Mouse (Mus musculus) hindbrain, embryonic 15.5 days (tissue): ENCODE data around the gene Ankdd1b. TPM values are rescaled to one million over a fixed set of nuclear protein-coding genes. Genes with fewer than 3 reads are reported as not detected.

Experiments used
- ATAC-seq: fragments of 200-750 bp; cut with Nextera tagmentation; 2 replicates; pipeline ENCODE4 v1.8.0; 2017; ENCODE audit warnings: low read depth, moderate number of reproducible peaks, moderate TSS enrichment; ENCODE audit not compliant: low FRiP score
- H3K27ac ChIP-seq: fragments of 300-500 bp; sonication (generic); replicated peaks from 2 replicates; pipeline ENCODE4 v1.5.1; 2015; ENCODE audit warnings: mild to moderate bottlenecking, inconsistent platforms
- H3K27me3 ChIP-seq: fragments of 300-500 bp; sonication (generic); 2 replicates; pipeline ENCODE4 v1.6.1; 2015; ENCODE audit warnings: control low read depth, inconsistent platforms
- H3K36me3 ChIP-seq: fragments of 300-500 bp; sonication (generic); 2 replicates; pipeline ENCODE4 v1.6.1; 2015; ENCODE audit warnings: control low read depth, inconsistent platforms
- H3K4me1 ChIP-seq: fragments of 300-500 bp; sonication (generic); replicated peaks from 2 replicates; pipeline ENCODE4 v1.6.1; 2015; ENCODE audit warnings: control low read depth, inconsistent platforms
- H3K4me2 ChIP-seq: fragments of 300-500 bp; sonication (generic); 2 replicates; pipeline ENCODE4 v1.6.1; 2015; ENCODE audit warnings: moderate library complexity, mild to moderate bottlenecking, inconsistent platforms
- H3K4me3 ChIP-seq: fragments of 300-500 bp; sonication (generic); 2 replicates; pipeline ENCODE4 v1.5.1; 2015; ENCODE audit warnings: mild to moderate bottlenecking, inconsistent platforms
- H3K9ac ChIP-seq: fragments of 300-500 bp; sonication (generic); 2 replicates; pipeline ENCODE4 v1.6.1; 2015; ENCODE audit warnings: inconsistent platforms
- H3K9me3 ChIP-seq: fragments of 300-500 bp; sonication (generic); 2 replicates; pipeline ENCODE4 v1.6.1; 2016; ENCODE audit warnings: control low read depth, inconsistent platforms
- WGBS: fragments of 180-500 bp; shearing (Covaris S2); methylation state at CpG from one replicate; pipeline ENCODE4 v1.1.7; 2015; 5-methylcytosine and 5-hydroxymethylcytosine counted together
- polyA plus RNA-seq: library from polyadenylated mRNA; unstranded; fragments of >200 nt; fragmentation: Nextera tagmentation; extraction: Ambion mirVana; gene quantifications from 2 replicates; pipeline ENCODE4 v1.2.1, GENCODE M21; 2015

Gene Ankdd1b
- polyA plus RNA-seq, 1 experiment from 2014 or later, result not detected

DNA sequence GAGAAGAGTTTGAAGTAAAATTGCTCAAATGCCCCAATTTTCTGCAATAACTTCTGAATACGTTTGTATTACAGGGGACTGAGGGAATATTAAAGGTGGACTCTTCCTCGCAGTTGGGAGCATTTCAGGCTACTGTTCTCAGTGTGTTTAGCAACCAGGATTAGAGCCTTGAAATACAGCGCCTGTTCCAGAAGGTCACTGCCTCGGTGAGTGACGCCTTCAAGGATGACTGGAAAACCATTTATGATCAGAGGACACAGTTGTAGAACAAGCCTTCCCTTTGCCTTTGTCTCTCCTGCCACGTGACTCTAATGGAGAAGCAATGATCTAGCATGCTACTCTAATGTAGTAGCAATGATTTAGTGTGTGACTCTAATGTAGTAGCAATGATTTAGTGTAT, 17.0 kb upstream of the Ankdd1b start:
- no peaks in the 10 kb centered on the region for H3K4me1 ChIP-seq
- no peak overlapping the region for H3K9ac ChIP-seq
- 93% methylated on average over 6 of the region's 6 CpGs for WGBS
- H3K27me3 ChIP-seq, result no peaks in the 10 kb centered on the region
- no peak overlapping the region for H3K4me2 ChIP-seq
- no peak overlapping the region for H3K4me3 ChIP-seq
- H3K27ac ChIP-seq, result no peak overlapping the region
- no peak for ATAC-seq
- peaks cover 19% of the 10 kb centered on the region for H3K36me3 ChIP-seq
- no peaks in the 10 kb centered on the region for H3K9me3 ChIP-seq

DNA sequence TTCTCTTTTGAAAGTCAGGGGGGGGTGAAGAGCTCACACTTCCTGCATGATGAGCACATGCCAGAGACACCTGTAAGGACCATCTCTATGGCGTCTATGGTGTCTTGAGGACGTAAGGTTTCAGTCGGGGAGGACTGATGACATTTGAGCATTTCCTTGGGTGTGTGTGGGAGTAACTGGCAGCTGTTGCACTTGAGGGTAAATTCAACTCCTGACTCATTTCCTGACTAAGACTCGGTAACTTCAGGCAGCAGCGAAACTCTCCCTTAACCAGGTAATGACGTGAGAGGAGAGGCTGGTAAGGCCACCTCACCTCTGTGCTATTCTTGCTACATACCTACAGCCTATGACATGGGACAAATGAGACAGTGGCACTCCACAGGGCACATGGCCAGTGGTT, 16.2 kb upstream of the Ankdd1b start:
- Histone ChIP-seq H3K27me3 (no peaks in the 10 kb centered on the region), H3K4me2 (no peak overlapping the region), H3K36me3 (peaks cover 19% of the 10 kb centered on the region), H3K4me3 (no peak overlapping the region), H3K9me3 (no peaks in the 10 kb centered on the region), H3K4me1 (no peaks in the 10 kb centered on the region), H3K9ac (no peak overlapping the region), H3K27ac (no peak overlapping the region)
- WGBS, result 94% methylated on average over 6 of the region's 6 CpGs
- no peak for ATAC-seq

DNA sequence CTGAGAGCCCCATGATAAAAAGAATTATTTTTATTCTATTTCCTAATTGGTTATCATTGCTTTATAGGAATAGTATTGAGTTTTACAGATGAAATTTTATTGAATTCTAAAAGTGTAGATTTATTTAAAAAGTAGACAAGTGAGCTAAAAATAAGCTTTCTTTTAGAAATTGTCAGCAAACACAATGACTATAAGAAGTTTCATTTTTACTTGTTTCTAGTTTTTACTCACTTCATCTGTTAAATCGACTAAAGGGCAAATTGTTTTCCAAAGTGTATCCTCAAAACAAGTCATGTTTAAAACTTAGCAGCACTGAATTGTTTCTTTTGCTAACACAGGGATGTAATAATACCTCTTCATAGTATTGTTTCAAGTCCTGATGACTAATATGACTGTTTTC, 8.0 kb upstream of the Ankdd1b start:
- WGBS, result 99% methylated on average over 1 of the region's 1 CpGs
- no peak overlapping the region for H3K4me3 ChIP-seq
- no peaks in the 10 kb centered on the region for H3K36me3 ChIP-seq
- H3K9ac ChIP-seq, result no peak overlapping the region
- no peaks in the 10 kb centered on the region for H3K9me3 ChIP-seq
- H3K4me1 ChIP-seq, result no peaks in the 10 kb centered on the region
- no peaks in the 10 kb centered on the region for H3K27me3 ChIP-seq
- ATAC-seq, result no peak
- no peak overlapping the region for H3K27ac ChIP-seq
- H3K4me2 ChIP-seq, result no peak overlapping the region

DNA sequence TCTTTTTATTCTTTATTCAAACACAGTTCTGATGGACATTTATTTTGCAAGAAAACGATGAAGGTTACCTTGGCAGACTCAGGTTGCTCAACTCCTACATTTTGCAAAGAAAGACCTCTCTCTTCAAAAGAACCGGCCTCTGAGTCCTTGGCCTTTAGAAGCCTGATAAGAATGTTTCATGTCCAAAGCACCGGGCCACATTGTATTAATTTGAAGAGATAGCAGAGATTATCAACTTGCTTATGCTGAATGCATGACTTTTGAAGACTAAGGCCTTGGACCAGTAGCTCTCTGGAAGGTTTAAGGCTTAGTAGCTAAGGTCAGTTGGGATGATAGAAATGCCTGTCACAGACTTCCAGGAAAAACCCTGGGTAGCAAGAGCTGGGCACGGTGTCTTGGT, 6.2 kb upstream of the Ankdd1b start:
- ATAC-seq, result no peak
- 96% methylated on average over 4 of the region's 4 CpGs for WGBS
- Histone ChIP-seq H3K9ac (no peak overlapping the region), H3K4me1 (no peaks in the 10 kb centered on the region), H3K36me3 (no peaks in the 10 kb centered on the region), H3K4me2 (no peak overlapping the region), H3K4me3 (no peak overlapping the region), H3K9me3 (no peaks in the 10 kb centered on the region), H3K27me3 (no peaks in the 10 kb centered on the region), H3K27ac (no peak overlapping the region)

DNA sequence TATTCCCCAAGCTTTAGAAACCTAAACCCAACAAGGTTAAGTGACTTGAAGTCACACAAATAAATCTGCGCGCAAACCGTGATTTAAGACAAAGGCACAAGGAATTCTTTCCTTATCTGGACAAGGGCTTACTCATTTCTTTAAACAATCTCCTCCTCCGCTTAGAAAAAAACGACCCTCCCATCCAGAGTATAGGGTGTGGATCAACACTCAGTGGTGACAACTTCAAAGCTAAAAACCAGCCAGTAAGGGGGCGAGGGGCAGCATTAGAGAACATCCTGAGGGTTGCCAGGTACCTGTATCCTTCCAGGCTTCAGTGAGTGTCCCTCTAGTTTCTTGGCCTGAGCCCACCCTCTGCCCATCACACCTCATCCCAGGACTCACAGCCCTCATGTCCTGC, 442 bp downstream of the Ankdd1b start:
- H3K36me3 ChIP-seq, result no peaks in the 10 kb centered on the region
- ATAC-seq, result no peak
- no peak overlapping the region for H3K9ac ChIP-seq
- H3K4me1 ChIP-seq, result no peaks in the 10 kb centered on the region
- H3K9me3 ChIP-seq, result no peaks in the 10 kb centered on the region
- no peak overlapping the region for H3K27ac ChIP-seq
- WGBS, result 90% methylated on average over 6 of the region's 6 CpGs
- H3K4me2 ChIP-seq, result no peak overlapping the region
- no peaks in the 10 kb centered on the region for H3K27me3 ChIP-seq
- H3K4me3 ChIP-seq, result no peak overlapping the region

DNA sequence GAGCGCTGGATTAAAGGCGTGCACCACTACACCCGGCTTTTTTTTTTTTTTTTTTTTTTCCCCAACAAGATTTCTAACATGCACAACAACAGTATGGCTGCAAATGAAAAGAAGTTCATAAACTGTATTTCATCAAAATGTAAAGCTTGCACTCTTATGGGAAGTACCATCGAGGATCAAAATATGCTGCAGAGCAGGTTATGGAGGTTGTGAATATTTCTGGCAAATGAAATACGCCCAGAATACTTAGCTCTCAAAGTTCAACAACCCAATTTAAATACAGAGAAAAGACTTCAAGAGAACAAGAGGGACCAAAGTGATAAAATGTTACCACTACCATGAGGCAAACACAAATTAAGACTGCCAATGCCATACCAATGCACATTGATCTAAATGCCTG, 2.3 kb downstream of the Ankdd1b start:
- H3K9me3 ChIP-seq, result no peaks in the 10 kb centered on the region
- no peak overlapping the region for H3K4me2 ChIP-seq
- H3K4me1 ChIP-seq, result no peaks in the 10 kb centered on the region
- no peak for ATAC-seq
- H3K27me3 ChIP-seq, result no peaks in the 10 kb centered on the region
- WGBS, result 94% methylated on average over 5 of the region's 5 CpGs
- no peak overlapping the region for H3K27ac ChIP-seq
- no peaks in the 10 kb centered on the region for H3K36me3 ChIP-seq
- no peak overlapping the region for H3K9ac ChIP-seq
- no peak overlapping the region for H3K4me3 ChIP-seq

DNA sequence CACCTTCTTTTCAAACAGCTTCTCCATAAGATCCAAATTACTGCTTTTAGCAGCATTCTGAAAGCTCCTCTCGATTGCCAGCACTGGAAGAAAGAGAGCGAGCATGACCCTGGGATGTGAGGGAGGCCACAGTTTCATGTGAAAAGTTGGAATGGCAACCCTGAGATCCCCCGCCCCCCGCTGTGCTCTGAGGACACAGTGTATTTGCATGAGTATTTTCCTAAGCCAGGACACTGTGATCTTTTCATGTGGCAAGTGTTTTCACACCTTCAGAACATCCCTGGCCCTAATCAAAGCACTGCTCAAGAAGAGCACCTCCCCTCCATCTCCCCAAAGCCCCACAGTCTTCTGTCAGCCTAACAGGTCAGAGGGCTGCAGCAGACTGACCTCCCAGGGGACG, 5.7 kb downstream of the Ankdd1b start:
- H3K4me1 ChIP-seq, result no peaks in the 10 kb centered on the region
- H3K27me3 ChIP-seq, result no peaks in the 10 kb centered on the region
- ATAC-seq, result no peak
- H3K9me3 ChIP-seq, result no peaks in the 10 kb centered on the region
- no peak overlapping the region for H3K9ac ChIP-seq
- WGBS, result 54% methylated on average over 5 of the region's 5 CpGs
- no peak overlapping the region for H3K4me3 ChIP-seq
- H3K27ac ChIP-seq, result no peak overlapping the region
- no peak overlapping the region for H3K4me2 ChIP-seq
- no peaks in the 10 kb centered on the region for H3K36me3 ChIP-seq

GRCm38 (mm10) chr13:96462644-96463043, 8.4 kb downstream of the Ankdd1b start:
- H3K9ac ChIP-seq, result no peak overlapping the region
- H3K4me3 ChIP-seq, result no peak overlapping the region
- H3K36me3 ChIP-seq, result no peaks in the 10 kb centered on the region
- no peaks in the 10 kb centered on the region for H3K9me3 ChIP-seq
- ATAC-seq, result no peak
- H3K4me2 ChIP-seq, result no peak overlapping the region
- H3K4me1 ChIP-seq, result no peaks in the 10 kb centered on the region
- no peak overlapping the region for H3K27ac ChIP-seq
- 85% methylated on average over 1 of the region's 1 CpGs for WGBS
- H3K27me3 ChIP-seq, result no peaks in the 10 kb centered on the region

DNA sequence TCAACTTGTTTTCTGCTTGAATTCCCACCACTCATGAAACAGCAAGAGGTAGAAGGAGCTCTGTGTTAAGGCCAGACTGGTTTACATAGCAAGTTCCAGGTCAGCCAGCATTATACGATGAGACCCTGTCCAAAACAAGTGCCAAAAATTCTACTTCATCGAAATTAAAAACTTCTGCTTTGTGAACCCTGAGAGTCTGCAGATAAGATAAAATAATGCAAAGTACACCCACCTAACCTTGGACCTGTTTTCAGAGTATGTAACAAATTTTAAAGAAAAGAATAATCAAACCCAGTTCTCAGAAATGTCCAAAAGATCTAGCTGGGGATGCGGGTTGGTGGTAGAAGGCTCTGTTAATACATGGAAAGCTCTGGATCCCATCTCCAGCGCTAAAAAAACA, 12.4 kb downstream of the Ankdd1b start:
- ATAC-seq, result no peak
- Histone ChIP-seq H3K4me1 (no peaks in the 10 kb centered on the region), H3K27me3 (no peaks in the 10 kb centered on the region), H3K4me2 (no peak overlapping the region), H3K36me3 (no peaks in the 10 kb centered on the region), H3K4me3 (no peak overlapping the region), H3K9me3 (no peaks in the 10 kb centered on the region), H3K27ac (no peak overlapping the region), H3K9ac (no peak overlapping the region)
- 85% methylated on average over 4 of the region's 4 CpGs for WGBS

DNA sequence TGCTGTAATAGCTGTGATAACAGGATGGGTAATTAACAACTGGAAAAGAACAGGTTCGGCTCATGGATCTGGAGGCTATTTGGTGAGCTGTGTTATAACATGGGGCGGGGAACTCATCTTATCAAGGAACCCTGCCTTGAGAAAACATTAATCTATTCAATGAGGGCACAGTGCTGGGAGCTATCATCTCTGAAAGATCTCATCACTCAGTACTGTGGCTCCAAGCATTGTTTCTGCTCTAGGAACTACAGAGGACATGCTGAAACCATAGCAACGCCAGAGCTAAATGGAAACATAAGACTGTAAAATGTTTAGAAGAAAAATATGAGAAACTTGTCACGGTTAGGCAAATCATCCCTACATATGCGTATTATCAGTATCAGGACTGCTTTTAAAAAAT, 13.0 kb downstream of the Ankdd1b start:
- no peaks in the 10 kb centered on the region for H3K27me3 ChIP-seq
- H3K9ac ChIP-seq, result no peak overlapping the region
- ATAC-seq, result no peak
- H3K4me3 ChIP-seq, result no peak overlapping the region
- no peaks in the 10 kb centered on the region for H3K4me1 ChIP-seq
- H3K27ac ChIP-seq, result no peak overlapping the region
- H3K4me2 ChIP-seq, result no peak overlapping the region
- no peaks in the 10 kb centered on the region for H3K36me3 ChIP-seq
- H3K9me3 ChIP-seq, result no peaks in the 10 kb centered on the region
- 75% methylated on average over 5 of the region's 5 CpGs for WGBS

GRCm38 (mm10) chr13:96457566-96457965, 13.4 kb downstream of the Ankdd1b start:
- Histone ChIP-seq H3K27me3 (no peaks in the 10 kb centered on the region), H3K9me3 (no peaks in the 10 kb centered on the region), H3K36me3 (no peaks in the 10 kb centered on the region), H3K4me1 (no peaks in the 10 kb centered on the region), H3K27ac (no peak overlapping the region), H3K4me3 (no peak overlapping the region), H3K9ac (no peak overlapping the region), H3K4me2 (no peak overlapping the region)
- ATAC-seq, result no peak
- 95% methylated on average over 5 of the region's 5 CpGs for WGBS

DNA sequence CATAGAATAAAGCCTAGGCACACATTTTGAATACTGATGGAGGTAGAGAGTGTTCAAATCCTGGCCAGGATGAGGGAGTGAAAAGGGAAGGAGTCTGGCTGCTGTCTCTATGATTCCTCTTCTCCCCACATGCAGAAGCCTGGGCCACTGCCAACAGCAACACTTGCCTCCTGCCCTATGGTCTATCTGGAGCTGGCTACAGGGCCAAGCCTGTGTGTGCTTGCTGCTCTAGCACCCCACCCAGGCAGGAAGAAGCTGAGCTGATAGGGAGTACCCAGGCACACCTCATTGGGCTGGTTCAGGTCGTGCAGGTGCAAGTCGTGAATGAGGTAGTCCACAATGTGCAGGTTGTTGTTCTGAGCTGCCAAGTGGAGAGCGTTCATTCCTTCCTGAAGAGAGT, 16.7 kb downstream of the Ankdd1b start:
- no peaks in the 10 kb centered on the region for H3K27me3 ChIP-seq
- no peak overlapping the region for H3K9ac ChIP-seq
- H3K27ac ChIP-seq, result no peak overlapping the region
- H3K4me3 ChIP-seq, result no peak overlapping the region
- H3K4me1 ChIP-seq, result no peaks in the 10 kb centered on the region
- no peak overlapping the region for H3K4me2 ChIP-seq
- H3K36me3 ChIP-seq, result no peaks in the 10 kb centered on the region
- ATAC-seq, result no peak
- 84% methylated on average over 3 of the region's 3 CpGs for WGBS
- no peaks in the 10 kb centered on the region for H3K9me3 ChIP-seq

DNA sequence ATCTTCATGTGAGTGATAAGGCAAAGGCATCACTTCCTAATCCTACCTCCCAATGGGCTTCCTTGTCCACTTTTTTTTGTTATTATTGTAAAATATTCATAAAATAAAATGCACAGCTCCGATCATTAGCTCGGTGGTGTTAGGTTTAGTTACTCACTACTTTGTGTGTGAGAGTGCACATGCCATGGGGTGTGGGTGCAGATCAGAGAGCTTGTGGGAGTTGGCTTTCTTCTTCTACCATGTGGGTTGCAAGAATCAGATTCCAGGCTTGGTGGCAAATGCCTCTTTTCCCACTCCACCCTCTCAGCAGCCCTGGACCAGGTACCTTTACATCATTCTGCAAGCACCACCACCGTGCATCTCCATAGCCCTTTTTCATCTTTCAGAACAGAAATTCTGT, 18.4 kb downstream of the Ankdd1b start:
- 96% methylated on average over 3 of the region's 3 CpGs for whole genome bisulfite sequencing
- Histone ChIP-seq H3K4me1 (no peaks in the 10 kb centered on the region), H3K9ac (no peak overlapping the region), H3K4me3 (no peak overlapping the region), H3K27me3 (no peaks in the 10 kb centered on the region), H3K9me3 (no peaks in the 10 kb centered on the region), H3K36me3 (no peaks in the 10 kb centered on the region), H3K4me2 (no peak overlapping the region), H3K27ac (no peak overlapping the region)
- no peak for ATAC-seq
